Mouse (Mus musculus) kidney, embryonic 15.5 days (tissue): ENCODE results near the gene Olfr572. TPM values are rescaled to one million over a fixed set of nuclear protein-coding genes. Genes with fewer than 3 reads are reported as not detected.

Source experiments
- ATAC-seq: fragments of 200-750 bp; cut with Nextera tagmentation; replicated peaks from 2 replicates; pipeline ENCODE4 v1.8.0; 2017; ENCODE audit warnings: moderate TSS enrichment; ENCODE audit not compliant: low FRiP score
- H3K27ac ChIP-seq: fragments of 300-500 bp; sonication (generic); 2 replicates; pipeline ENCODE4 v1.5.1; 2015; ENCODE audit warnings: mild to moderate bottlenecking, inconsistent platforms
- H3K27me3 ChIP-seq: fragments of 300-500 bp; sonication (generic); 2 replicates; pipeline ENCODE4 v1.6.1; 2015; ENCODE audit warnings: inconsistent platforms
- H3K36me3 ChIP-seq: fragments of 300-500 bp; sonication (generic); 2 replicates; pipeline ENCODE4 v1.6.1; 2015; ENCODE audit warnings: inconsistent platforms
- H3K4me1 ChIP-seq: fragments of 300-500 bp; sonication (generic); 2 replicates; pipeline ENCODE4 v1.6.1; 2015; ENCODE audit warnings: inconsistent platforms
- H3K4me2 ChIP-seq: fragments of 300-500 bp; sonication (generic); 2 replicates; pipeline ENCODE4 v1.6.1; 2015; ENCODE audit warnings: moderate library complexity, mild to moderate bottlenecking, inconsistent platforms
- H3K4me3 ChIP-seq: fragments of 300-500 bp; sonication (generic); replicated peaks from 2 replicates; pipeline ENCODE4 v1.5.1; 2015; ENCODE audit warnings: mild to moderate bottlenecking, inconsistent platforms
- H3K9ac ChIP-seq: fragments of 300-500 bp; sonication (generic); 2 replicates; pipeline ENCODE4 v1.6.1; 2015; ENCODE audit warnings: mild to moderate bottlenecking, inconsistent platforms
- H3K9me3 ChIP-seq: fragments of 300-500 bp; sonication (generic); replicated peaks from 2 replicates; pipeline ENCODE4 v1.6.1; 2016; ENCODE audit warnings: inconsistent platforms
- WGBS: fragments of 180-500 bp; shearing (Covaris S2); methylation state at CpG from one replicate; pipeline ENCODE4 v1.1.7; 2015; ENCODE audit warnings: mixed read lengths; 5-methylcytosine and 5-hydroxymethylcytosine counted together
- polyA plus RNA-seq: library from polyadenylated mRNA; unstranded; fragments of >200 nt; fragmentation: Nextera tagmentation; extraction: Ambion mirVana; gene quantifications from 2 replicates; pipeline ENCODE4 v1.2.1, GENCODE M21; 2015

The Olfr572 gene
- polyA plus RNA-seq, 1 experiment from 2014 or later, result not detected

- Histone ChIP-seq H3K9me3 (no peaks in the 10 kb centered on the region), H3K9ac (no peak overlapping the region), H3K27me3 (no peaks in the 10 kb centered on the region), H3K27ac (no peak overlapping the region), H3K4me2 (no peak overlapping the region), H3K4me3 (no peak overlapping the region), H3K36me3 (no peaks in the 10 kb centered on the region), H3K4me1 (no peaks in the 10 kb centered on the region)
- WGBS, result 63% methylated on average over 3 of the region's 3 CpGs
- ATAC-seq, result no peak
Measured at GRCm38 (mm10) chr7:102958137-102958536, 33.9 kb downstream of the Olfr572 start.

GRCm38 (mm10) chr7:102958593-102958992, 34.4 kb downstream of the Olfr572 start, which contains the start of gene Olfr575:
Olfr575 (minus strand) TSS chr7:102958775.
- Histone ChIP-seq H3K27ac (no peak within 1 kb of the TSS), H3K36me3 (no peaks in the 10 kb centered on the region), H3K27me3 (no peaks in the 10 kb centered on the region), H3K9ac (no peak within 1 kb of the TSS), H3K4me2 (no peak within 1 kb of the TSS), H3K4me1 (no peaks in the 10 kb centered on the region), H3K9me3 (no peaks in the 10 kb centered on the region), H3K4me3 (no peak within 1 kb of the TSS)
- no peak for ATAC-seq
- WGBS, result 66% methylated on average over 1 of the region's 1 CpGs

GRCm38 (mm10) chr7:102962360-102962759, 38.2 kb downstream of the Olfr572 start, which contains the start of gene Olfr576:
Olfr576 (plus strand) TSS chr7:102962660.
- Histone ChIP-seq H3K9me3 (no peaks in the 10 kb centered on the region), H3K9ac (no peak within 1 kb of the TSS), H3K4me2 (no peak within 1 kb of the TSS), H3K27me3 (no peaks in the 10 kb centered on the region), H3K4me3 (no peak within 1 kb of the TSS), H3K27ac (no peak within 1 kb of the TSS), H3K36me3 (no peaks in the 10 kb centered on the region), H3K4me1 (no peaks in the 10 kb centered on the region)
- ATAC-seq, result no peak
- WGBS, result 49% methylated on average over 2 of the region's 2 CpGs

GRCm38 (mm10) chr7:102974399-102974798, 50.2 kb downstream of the Olfr572 start:
- no peak overlapping the region for H3K9ac ChIP-seq
- H3K36me3 ChIP-seq, result no peaks in the 10 kb centered on the region
- no peaks in the 10 kb centered on the region for H3K9me3 ChIP-seq
- no peak for ATAC-seq
- H3K27ac ChIP-seq, result no peak overlapping the region
- H3K27me3 ChIP-seq, result no peaks in the 10 kb centered on the region
- H3K4me2 ChIP-seq, result no peak overlapping the region
- H3K4me1 ChIP-seq, result no peaks in the 10 kb centered on the region
- whole genome bisulfite sequencing, result 46% methylated on average over 1 of the region's 1 CpGs
- H3K4me3 ChIP-seq, result no peak overlapping the region

GRCm38 (mm10) chr7:102975843-102976242, 51.6 kb downstream of the Olfr572 start, which contains the start of gene Olfr577:
Olfr577 (minus strand) TSS chr7:102975943.
- Histone ChIP-seq H3K9me3 (no peaks in the 10 kb centered on the region), H3K27ac (no peak within 1 kb of the TSS), H3K36me3 (no peaks in the 10 kb centered on the region), H3K4me3 (no peak within 1 kb of the TSS), H3K27me3 (no peaks in the 10 kb centered on the region), H3K9ac (no peak within 1 kb of the TSS), H3K4me1 (no peaks in the 10 kb centered on the region), H3K4me2 (no peak within 1 kb of the TSS)
- ATAC-seq, result no peak
- 79% methylated on average over 2 of the region's 2 CpGs for WGBS

Other genes with a start within 250 kb of the Olfr572 start
- 13.0 and 15.5 TPM in 2 replicates for gene Trim68, start 237.1 kb upstream of the Olfr572 start, polyA plus RNA-seq
- gene Olfr557, start 228.5 kb upstream of the Olfr572 start, polyA plus RNA-seq, result not detected in 2 replicates
- 0.78 and 0.81 TPM in 2 replicates for gene Olfr558, start 222.2 kb upstream of the Olfr572 start, polyA plus RNA-seq
- not detected in 2 replicates for gene Olfr33, start 205.3 kb upstream of the Olfr572 start, polyA plus RNA-seq
- gene Olfr559, start 196.9 kb upstream of the Olfr572 start, polyA plus RNA-seq, result not detected in 2 replicates
- not detected in 2 replicates for gene Olfr560, start 165.0 kb upstream of the Olfr572 start, polyA plus RNA-seq
- gene Olfr78, start 164.9 kb upstream of the Olfr572 start, polyA plus RNA-seq, result 0.27 and 0.48 TPM in 2 replicates
- not detected in 2 replicates for gene Olfr561, start 153.2 kb upstream of the Olfr572 start, polyA plus RNA-seq
- not detected in 2 replicates for gene Olfr564, start 120.9 kb upstream of the Olfr572 start, polyA plus RNA-seq
- not detected in 2 replicates for gene Olfr566, start 65.6 kb upstream of the Olfr572 start, polyA plus RNA-seq
- not detected in 2 replicates for gene Olfr568, start 47.3 kb upstream of the Olfr572 start, polyA plus RNA-seq
- gene Olfr569, start 33.5 kb upstream of the Olfr572 start, polyA plus RNA-seq, result not detected in 2 replicates
- not detected in 2 replicates for gene Olfr570, start 29.8 kb upstream of the Olfr572 start, polyA plus RNA-seq
- not detected in 2 replicates for gene Olfr571, start 6.9 kb upstream of the Olfr572 start, polyA plus RNA-seq
- gene Olfr573-ps1, start 18.2 kb downstream of the Olfr572 start, polyA plus RNA-seq, result not detected in 2 replicates
- gene Olfr574, start 24.1 kb downstream of the Olfr572 start, polyA plus RNA-seq, result not detected in 2 replicates
- gene Olfr575, start 34.4 kb downstream of the Olfr572 start, polyA plus RNA-seq, result not detected in 2 replicates
- gene Olfr576, start 38.3 kb downstream of the Olfr572 start, polyA plus RNA-seq, result not detected in 2 replicates
- gene Olfr577, start 51.5 kb downstream of the Olfr572 start, polyA plus RNA-seq, result not detected in 2 replicates
- gene Olfr578, start 64.9 kb downstream of the Olfr572 start, polyA plus RNA-seq, result not detected in 2 replicates
- not detected in 2 replicates for gene Olfr582, start 113.6 kb downstream of the Olfr572 start, polyA plus RNA-seq
- not detected in 2 replicates for gene Olfr583, start 126.9 kb downstream of the Olfr572 start, polyA plus RNA-seq
- gene Olfr584, start 157.5 kb downstream of the Olfr572 start, polyA plus RNA-seq, result not detected in 2 replicates
- gene Olfr585, start 173.3 kb downstream of the Olfr572 start, polyA plus RNA-seq, result not detected in 2 replicates
- not detected in 2 replicates for gene Olfr586, start 201.2 kb downstream of the Olfr572 start, polyA plus RNA-seq
- gene Olfr588-ps1, start 216.5 kb downstream of the Olfr572 start, polyA plus RNA-seq, result not detected in 2 replicates
- not detected in 2 replicates for gene Olfr589, start 231.9 kb downstream of the Olfr572 start, polyA plus RNA-seq